Mouse (Mus musculus): ENCODE measurements at regions not wholly inside any gene's neighbourhood (a gene's known extent, or its start where the extent isn't known, plus 50 kb on each side); places are given as distances from the start of the nearest gene placed in this dataset.
A peak's percentile ranks its signal among the peaks of the same experiment; 100 is the strongest.

GRCm38 (mm10) chr9:47253836-47254657, 255.5 kb downstream of the Gm4791 start:
- no peaks in the 10 kb centered on the region for H3K27me3 ChIP-seq (ENCODE audit: control insufficient read depth, insufficient read depth, low read length)
- H3K9ac ChIP-seq (ENCODE audit: low read depth, low read length, severe bottlenecking): no peak overlapping the region
- no peak overlapping the region for H3K4me2 ChIP-seq (replicated peaks; ENCODE audit: low read depth, low read length, severe bottlenecking)
- no peaks in the 10 kb centered on the region for H3K4me1 ChIP-seq (ENCODE audit: control insufficient read depth, insufficient read depth, low read length)
- no peak for TF ChIP-seq POLR2A (IDR thresholded peaks at IDR 0.05; ENCODE audit: borderline replicate concordance, extremely low read depth, insufficient read depth, insufficient read length)
- no peak overlapping the region for H3K27ac ChIP-seq (replicated peaks; ENCODE audit: low read depth, low read length)
- H3K36me3 ChIP-seq (ENCODE audit: control insufficient read depth, insufficient read depth, low read length): no peaks in the 10 kb centered on the region
- no peak for ATAC-seq (ENCODE audit: low FRiP score, low read depth)
- no peak for DNase-seq (ENCODE audit: low spot score)
- no peaks in the 10 kb centered on the region for H3K9me3 ChIP-seq (ENCODE audit: control insufficient read depth, low read length)
- WGBS: 28% methylated on average over 13 of the region's 13 CpGs
- no peak overlapping the region for H3K4me3 ChIP-seq (replicated peaks; ENCODE audit: low read length)

- Histone ChIP-seq H3K4me3 (replicated peaks; ENCODE audit: low read length) (no peak overlapping the region), H3K9me3 (ENCODE audit: control insufficient read depth, low read length) (no peaks in the 10 kb centered on the region), H3K9ac (ENCODE audit: low read depth, low read length, severe bottlenecking) (no peak overlapping the region), H3K36me3 (ENCODE audit: control insufficient read depth, insufficient read depth, low read length) (no peaks in the 10 kb centered on the region), H3K27me3 (ENCODE audit: control insufficient read depth, insufficient read depth, low read length) (no peaks in the 10 kb centered on the region), H3K4me2 (replicated peaks; ENCODE audit: low read depth, low read length, severe bottlenecking) (no peak overlapping the region), H3K4me1 (ENCODE audit: control insufficient read depth, insufficient read depth, low read length) (peaks cover 12% of the 10 kb centered on the region), H3K27ac (replicated peaks; ENCODE audit: low read depth, low read length) (no peak overlapping the region)
- no peak for TF ChIP-seq POLR2A (IDR thresholded peaks at IDR 0.05; ENCODE audit: borderline replicate concordance, extremely low read depth, insufficient read depth, insufficient read length)
- peak; percentile 58 for DNase-seq (ENCODE audit: low spot score)
- WGBS: 35% methylated on average over 9 of the region's 9 CpGs
- ATAC-seq (ENCODE audit: low FRiP score, low read depth): 0 out of 2 replicates have a peak, but pooled peaks have one; percentile 30
These were observed 264.0 kb upstream of the Cadm1 start for GRCm38 (mm10) chr9:47265946-47266490.

- no peak for TF ChIP-seq POLR2A (IDR thresholded peaks at IDR 0.05; ENCODE audit: borderline replicate concordance, extremely low read depth, insufficient read depth, insufficient read length)
- Histone ChIP-seq H3K36me3 (ENCODE audit: control insufficient read depth, insufficient read depth, low read length) (no peaks in the 10 kb centered on the region), H3K27ac (replicated peaks; ENCODE audit: low read depth, low read length) (no peak overlapping the region)
These were observed 253.5 kb upstream of the Cadm1 start for GRCm38 (mm10) chr9:47276303-47277005.

GRCm38 (mm10) chr9:47279410-47279809, 250.6 kb upstream of the Cadm1 start:
- ATAC-seq (ENCODE audit: low FRiP score, low read depth) (no peak), DNase-seq (ENCODE audit: low spot score) (no peak)
- Histone ChIP-seq H3K9ac (ENCODE audit: low read depth, low read length, severe bottlenecking) (no peak overlapping the region), H3K36me3 (ENCODE audit: control insufficient read depth, insufficient read depth, low read length) (no peaks in the 10 kb centered on the region), H3K4me1 (ENCODE audit: control insufficient read depth, insufficient read depth, low read length) (peaks cover 16% of the 10 kb centered on the region), H3K4me2 (replicated peaks; ENCODE audit: low read depth, low read length, severe bottlenecking) (no peak overlapping the region), H3K27ac (replicated peaks; ENCODE audit: low read depth, low read length) (no peak overlapping the region), H3K4me3 (replicated peaks; ENCODE audit: low read length) (no peak overlapping the region), H3K27me3 (ENCODE audit: control insufficient read depth, insufficient read depth, low read length) (0 out of 2 replicates have a peak, but pooled peaks cover 3% of the 10 kb centered on the region), H3K9me3 (ENCODE audit: control insufficient read depth, low read length) (no peaks in the 10 kb centered on the region)
- TF ChIP-seq POLR2A (IDR thresholded peaks at IDR 0.05; ENCODE audit: borderline replicate concordance, extremely low read depth, insufficient read depth, insufficient read length): no peak
- WGBS: 67% methylated on average over 6 of the region's 6 CpGs

More at GRCm38 (mm10) chr9:47276303-47277005, 253.5 kb upstream of the Cadm1 start:
- 45% methylated on average over 10 of the region's 12 CpGs for WGBS
- Histone ChIP-seq H3K4me1 (ENCODE audit: control insufficient read depth, insufficient read depth, low read length) (peaks cover 16% of the 10 kb centered on the region), H3K27me3 (ENCODE audit: control insufficient read depth, insufficient read depth, low read length) (0 out of 2 replicates have a peak, but pooled peaks cover 5% of the 10 kb centered on the region), H3K4me2 (replicated peaks; ENCODE audit: low read depth, low read length, severe bottlenecking) (no peak overlapping the region), H3K9me3 (ENCODE audit: control insufficient read depth, low read length) (no peaks in the 10 kb centered on the region), H3K4me3 (replicated peaks; ENCODE audit: low read length) (no peak overlapping the region), H3K9ac (ENCODE audit: low read depth, low read length, severe bottlenecking) (no peak overlapping the region)
- peak; percentile 54; the same call in 1 of the 2 replicates for ATAC-seq (ENCODE audit: low FRiP score, low read depth)
- DNase-seq (ENCODE audit: low spot score): peak; percentile 26

- peak; percentile 75 for DNase-seq (ENCODE audit: low spot score)
- 19% methylated on average over 7 of the region's 7 CpGs for WGBS
- no peak overlapping the region for H3K27ac ChIP-seq (replicated peaks; ENCODE audit: low read depth, low read length)
These were observed 249.8 kb upstream of the Cadm1 start for GRCm38 (mm10) chr9:47280146-47280545.

More at GRCm38 (mm10) chr9:47280146-47280545, 249.8 kb upstream of the Cadm1 start:
- ATAC-seq (ENCODE audit: low FRiP score, low read depth): peak; percentile 79
- Histone ChIP-seq H3K9ac (ENCODE audit: low read depth, low read length, severe bottlenecking) (no peak overlapping the region), H3K4me1 (ENCODE audit: control insufficient read depth, insufficient read depth, low read length) (peaks cover 16% of the 10 kb centered on the region), H3K36me3 (ENCODE audit: control insufficient read depth, insufficient read depth, low read length) (no peaks in the 10 kb centered on the region), H3K9me3 (ENCODE audit: control insufficient read depth, low read length) (no peaks in the 10 kb centered on the region), H3K4me2 (replicated peaks; ENCODE audit: low read depth, low read length, severe bottlenecking) (no peak overlapping the region), H3K27me3 (ENCODE audit: control insufficient read depth, insufficient read depth, low read length) (no peaks in the 10 kb centered on the region), H3K4me3 (replicated peaks; ENCODE audit: low read length) (no peak overlapping the region)
- TF ChIP-seq POLR2A (IDR thresholded peaks at IDR 0.05; ENCODE audit: borderline replicate concordance, extremely low read depth, insufficient read depth, insufficient read length): no peak
